Mouse (Mus musculus) myocyte (in vitro differentiated cells): ENCODE data around the gene Ccl17.

Source experiments
- E2F4 ChIP-seq: IDR thresholded peaks from one replicate; pipeline ENCODE4 v1.6.1; 2011; ENCODE audit warnings: mild to moderate bottlenecking, control low read depth, moderate library complexity; ENCODE audit not compliant: insufficient read depth
- MAX ChIP-seq: IDR thresholded peaks from one replicate; pipeline ENCODE4 v1.6.1; 2011; ENCODE audit warnings: low read depth, mild to moderate bottlenecking, control low read depth
- SRF ChIP-seq: IDR thresholded peaks from one replicate; pipeline ENCODE4 v1.6.1; 2011; ENCODE audit warnings: low read depth; ENCODE audit not compliant: control insufficient read depth, insufficient read length

DNA sequence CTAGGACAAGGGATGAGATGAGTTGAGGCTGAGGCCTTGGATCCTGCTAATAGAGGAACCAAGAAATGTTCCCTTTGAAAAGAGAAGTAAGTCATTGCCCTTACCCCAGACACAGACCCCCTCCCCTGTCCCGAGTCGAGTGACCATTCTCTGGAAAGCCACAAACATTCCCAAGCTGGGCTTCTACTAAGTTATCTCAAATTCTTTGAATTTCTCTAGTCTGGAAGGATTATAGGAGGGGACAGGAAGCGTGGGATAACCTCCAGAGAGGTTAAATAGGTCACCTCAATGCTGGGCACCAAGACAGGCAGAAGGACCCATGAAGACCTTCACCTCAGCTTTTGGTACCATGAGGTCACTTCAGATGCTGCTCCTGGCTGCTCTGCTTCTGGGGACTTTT lies at the start of gene Ccl17:
- TF ChIP-seq SRF (no peak), E2F4 (no peak), MAX (no peak)
